Mouse (Mus musculus): ENCODE measurements around the gene 1810062G17Rik.

1810062G17Rik gene

GRCm38 (mm10) chr3:36511491-36511890, 35.8 kb downstream of the 1810062G17Rik start:
- DNase-seq, result no peak

- DNase-seq, result no peak
Measured at GRCm38 (mm10) chr3:36516196-36516595, 40.5 kb downstream of the 1810062G17Rik start.

- DNase-seq, result no peak
Measured at GRCm38 (mm10) chr3:36521073-36522060, 45.6 kb downstream of the 1810062G17Rik start, which contains the start of gene Gm11549. TSS of gene Gm11549 (minus strand) at chr3:36521813.

- no peak for DNase-seq
Measured at GRCm38 (mm10) chr3:36522137-36522536, 46.4 kb downstream of the 1810062G17Rik start.

GRCm38 (mm10) chr3:36524466-36524865, 48.7 kb downstream of the 1810062G17Rik start:
- no peak for DNase-seq

- peak; percentile 66 for DNase-seq
Measured at GRCm38 (mm10) chr3:36530345-36530744, 54.6 kb downstream of the 1810062G17Rik start.

GRCm38 (mm10) chr3:36530781-36531180, 55.0 kb downstream of the 1810062G17Rik start:
- no peak for DNase-seq

- DNase-seq, result no peak
Measured at GRCm38 (mm10) chr3:36531242-36531641, 55.5 kb downstream of the 1810062G17Rik start.

All from lung, postnatal 14 days (tissue).